Mouse (Mus musculus) ovary, adult 18-20 months (tissue): Measurements from ENCODE around the gene Gm4307.
"Not testable (repeated sequence)": the region's sequence is repeated elsewhere in the genome, so short reads cannot be mapped to it uniquely, and the experiment has no call there.

Experiments used
- DNase-seq: peaks from one replicate; pipeline ENCODE4 v3.0.0; 2022; ENCODE audit warnings: low spot score, mixed read lengths

The Gm4307 gene

GRCm38 (mm10) chr10:100361038-100361437 is at the start of gene Gm4307:
Gene Gm4307 (plus strand): TSS chr10:100361338.
- not testable (repeated sequence) for DNase-seq

GRCm38 (mm10) chr10:100335376-100335775 is 25.8 kb upstream of the Gm4307 start, which contains the start of gene Gm4301:
Gene Gm4301 (plus strand): TSS chr10:100335676.
- not testable (repeated sequence) for DNase-seq

GRCm38 (mm10) chr10:100340536-100340935 is 20.6 kb upstream of the Gm4307 start, which contains the start of gene Gm4302:
Gene Gm4302 (plus strand): TSS chr10:100340836.
- not testable (repeated sequence) for DNase-seq

- not testable (repeated sequence) for DNase-seq
Measured at GRCm38 (mm10) chr10:100345672-100346071, 15.5 kb upstream of the Gm4307 start, which contains the start of gene Gm4303. Gene Gm4303 (plus strand): TSS chr10:100345972.

GRCm38 (mm10) chr10:100350793-100351192 is 10.3 kb upstream of the Gm4307 start, which contains the start of gene Gm4305:
Gene Gm4305 (plus strand): TSS chr10:100351093.
- not testable (repeated sequence) for DNase-seq

- peak; percentile 16 for DNase-seq
Measured at GRCm38 (mm10) chr10:100356841-100357240, 4.3 kb upstream of the Gm4307 start.

GRCm38 (mm10) chr10:100382460-100382859 is 21.3 kb downstream of the Gm4307 start, which contains the start of gene Gm4312:
Gene Gm4312 (minus strand): TSS chr10:100382560.
- DNase-seq, result not testable (repeated sequence)

- not testable (repeated sequence) for DNase-seq
Measured at GRCm38 (mm10) chr10:100402301-100402700, 41.2 kb downstream of the Gm4307 start.
